Mouse (Mus musculus): ENCODE data around the gene Cyp4f14. TPM values are rescaled to one million over a fixed set of nuclear protein-coding genes. Genes with fewer than 3 reads are reported as not detected.

Cyp4f14 gene
- not detected for polyA plus RNA-seq (2017; shearing (Covaris generic))

DNA sequence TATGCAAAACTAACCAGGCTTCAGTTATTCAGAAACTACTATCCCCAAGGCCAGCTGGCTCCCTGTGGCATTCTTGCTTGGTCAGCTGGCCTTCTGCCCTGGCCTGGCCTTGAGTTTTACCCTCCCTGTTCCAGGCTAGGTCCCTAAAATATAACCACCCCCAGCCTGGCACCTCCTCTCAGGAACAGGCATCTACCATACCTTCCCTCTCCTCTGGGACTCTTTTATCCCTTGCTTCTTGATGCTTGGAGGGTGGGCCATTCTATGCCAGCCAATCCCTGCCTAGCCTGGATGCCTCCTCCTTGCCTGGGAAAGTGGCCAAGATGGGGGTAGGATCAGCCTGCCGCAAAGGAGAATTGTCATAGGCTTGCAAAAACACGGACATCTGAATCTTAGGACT is at the start of gene Cyp4f14:
Cyp4f14 (minus strand) TSS at position 212 of the 400 bp plus-strand sequence.

DNA sequence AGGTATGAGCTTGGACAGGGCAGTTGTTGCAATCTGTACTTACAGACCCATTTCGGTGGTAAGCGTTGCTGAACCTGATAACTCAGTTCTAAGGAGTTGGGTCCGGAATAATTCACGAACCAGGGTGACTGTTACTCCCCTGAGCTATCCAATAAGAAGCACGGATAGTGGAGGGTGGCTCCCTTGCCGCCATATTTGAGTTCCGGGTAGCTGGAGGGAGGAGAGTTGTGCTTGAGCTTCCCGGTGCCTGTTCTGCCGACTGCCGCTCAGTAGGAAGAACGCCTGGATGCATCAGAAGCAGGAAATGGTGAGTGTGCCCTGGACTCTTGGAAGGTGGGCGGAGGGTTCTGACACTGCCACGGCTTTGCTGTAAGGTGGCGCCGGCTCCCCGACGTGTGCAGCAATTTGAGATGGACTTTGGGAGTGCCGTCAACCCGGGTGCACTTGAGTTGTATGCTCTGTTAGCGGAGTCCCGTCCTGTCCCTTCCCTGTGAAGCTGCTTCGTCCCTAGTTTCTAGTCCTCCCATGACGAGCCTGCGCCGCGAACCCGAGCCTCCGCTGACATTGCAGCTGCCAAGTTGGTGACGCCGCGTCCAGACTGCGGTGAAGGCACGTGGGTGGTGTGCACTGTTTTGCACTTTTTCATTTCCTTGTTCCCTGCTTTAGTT is 48.6 kb upstream of the Cyp4f14 start, which contains the start of gene Zfp472:
Zfp472 (plus strand) TSS at position 192 of the 668 bp plus-strand sequence.

DNA sequence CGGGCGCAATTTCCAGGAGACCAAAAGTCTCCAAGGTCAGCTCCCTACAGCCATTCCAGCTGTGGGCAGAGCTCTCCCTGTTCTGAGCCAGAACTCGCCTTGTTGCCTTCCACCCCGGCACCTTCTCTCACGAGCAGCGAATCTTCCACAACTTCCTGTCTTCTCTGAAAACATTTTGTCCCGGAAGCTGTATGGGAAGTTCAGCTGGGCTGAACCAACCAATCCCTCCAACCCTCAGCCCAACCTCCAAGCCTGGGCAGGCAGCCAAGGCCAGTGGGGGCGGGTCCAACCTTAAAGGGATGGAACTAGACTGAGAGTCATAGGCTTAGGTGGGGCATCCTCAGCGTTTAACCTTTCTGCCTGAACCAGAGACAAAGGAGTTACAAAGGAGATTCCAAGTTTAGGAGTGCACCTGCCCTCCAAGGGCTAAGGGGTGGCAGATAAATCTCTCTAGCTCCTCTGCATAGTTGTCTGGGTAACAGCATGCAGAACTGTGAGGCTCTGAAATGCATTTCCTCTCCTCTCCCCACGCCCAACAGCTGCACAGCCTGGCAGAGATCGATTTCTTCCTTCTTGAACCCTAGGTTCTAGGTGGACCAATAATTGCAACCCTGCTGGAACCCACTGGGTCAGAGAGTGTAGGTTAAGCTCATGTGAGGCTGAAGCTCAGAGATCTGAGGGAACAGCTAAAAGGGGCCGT is 30.2 kb upstream of the Cyp4f14 start, which contains the start of gene Cyp4f13:
Cyp4f13 (minus strand) TSS at position 188 of the 700 bp plus-strand sequence.

DNA sequence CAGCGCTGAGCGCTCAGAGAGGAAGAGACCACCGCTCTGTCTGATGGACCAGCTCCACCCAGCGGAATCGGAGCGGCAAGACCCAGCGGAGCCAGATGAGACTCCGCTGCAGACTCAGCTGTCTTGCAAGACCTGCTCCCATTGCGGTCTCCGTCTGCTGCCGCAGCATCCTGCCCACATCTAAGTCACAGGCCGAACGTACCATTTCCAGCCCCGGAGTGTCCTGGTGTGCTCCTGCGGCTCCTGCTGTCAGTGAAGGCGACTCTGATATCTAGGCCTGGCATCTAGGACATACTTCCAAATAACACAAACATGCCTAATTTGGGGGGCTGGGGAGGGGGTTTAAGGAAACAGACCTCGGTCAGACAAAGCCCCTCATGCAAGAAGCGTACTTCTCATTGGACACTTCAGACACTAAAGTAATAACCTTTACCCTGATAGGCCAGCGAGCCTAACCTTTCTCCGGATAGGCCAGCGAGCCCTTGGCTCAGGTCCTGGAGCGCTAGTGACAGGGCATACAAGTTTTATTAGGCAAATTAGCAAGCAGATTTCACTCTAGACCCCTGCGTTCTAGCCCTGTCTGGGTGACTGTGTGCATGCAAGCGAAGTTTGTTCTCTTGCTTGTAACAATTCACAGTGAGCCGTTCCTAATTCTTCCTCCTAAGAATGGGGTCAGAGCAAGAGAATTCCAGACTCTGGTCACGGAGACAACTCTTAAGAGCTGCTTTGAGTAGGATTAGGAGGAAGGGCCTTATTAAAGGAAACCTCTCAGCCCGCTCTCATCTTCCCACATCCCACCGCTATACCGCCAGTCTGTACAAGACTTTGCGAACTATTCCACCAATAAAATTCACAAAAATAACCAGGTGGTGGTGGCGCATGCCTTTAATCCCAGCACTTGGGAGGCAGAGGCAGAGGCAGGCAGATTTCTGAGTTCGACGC is 25.6 kb downstream of the Cyp4f14 start, which contains the start of gene Zfp870:
Zfp870 (minus strand) TSS at position 404 of the 942 bp plus-strand sequence.

Other genes with a start within 250 kb of the Cyp4f14 start
- not detected for gene Cyp4f15, start 231.7 kb downstream of the Cyp4f14 start, polyA plus RNA-seq (2017; shearing (Covaris generic))
- 36.4 TPM for gene Zfp871, start 129.1 kb downstream of the Cyp4f14 start, polyA plus RNA-seq (2017; shearing (Covaris generic))
- 0.26 TPM for gene Zfp811, start 107.4 kb downstream of the Cyp4f14 start, polyA plus RNA-seq (2017; shearing (Covaris generic))
- gene Zfp799, start 87.1 kb downstream of the Cyp4f14 start, polyA plus RNA-seq (2017; shearing (Covaris generic)) = 15.8 TPM
- 12.9 TPM for gene Zfp870, start 25.7 kb downstream of the Cyp4f14 start, polyA plus RNA-seq (2017; shearing (Covaris generic))
- 49.2 TPM for gene Cyp4f13, start 30.1 kb upstream of the Cyp4f14 start, polyA plus RNA-seq (2017; shearing (Covaris generic))
- gene Zfp472, start 48.5 kb upstream of the Cyp4f14 start, polyA plus RNA-seq (2017; shearing (Covaris generic)) = 21.8 TPM
- 22.8 TPM for gene Zfp952, start 75.8 kb upstream of the Cyp4f14 start, polyA plus RNA-seq (2017; shearing (Covaris generic))
- 7.9 TPM for gene Zfp763, start 116.1 kb upstream of the Cyp4f14 start, polyA plus RNA-seq (2017; shearing (Covaris generic))
- not detected for gene 4921501E09Rik, start 150.7 kb upstream of the Cyp4f14 start, polyA plus RNA-seq (2017; shearing (Covaris generic))
- 8.2 TPM for gene Zfp563, start 172.0 kb upstream of the Cyp4f14 start, polyA plus RNA-seq (2017; shearing (Covaris generic))
- not detected for gene Morc2b, start 222.3 kb upstream of the Cyp4f14 start, polyA plus RNA-seq (2017; shearing (Covaris generic))

Measured in activated CD4-positive, CD25-positive, alpha-beta regulatory T cell, adult 9 weeks (primary cell).